Mouse (Mus musculus) embryonic facial prominence, embryonic 13.5 days (tissue): ENCODE results near the gene 9130230L23Rik. TPM values are rescaled to one million over a fixed set of nuclear protein-coding genes. Genes with fewer than 3 reads are reported as not detected.

ENCODE experiments used
- ATAC-seq: fragments of 200-750 bp; cut with Nextera tagmentation; 2 replicates; pipeline ENCODE4 v1.8.0; 2017; ENCODE audit warnings: low read depth; ENCODE audit not compliant: insufficient number of reproducible peaks, insufficient read depth, low FRiP score, low TSS enrichment
- H3K27ac ChIP-seq: fragments of 300-500 bp; sonication (generic); 2 replicates; pipeline ENCODE4 v1.5.1; 2015; ENCODE audit warnings: moderate library complexity, mild to moderate bottlenecking, inconsistent platforms
- H3K27me3 ChIP-seq: fragments of 300-500 bp; sonication (generic); 2 replicates; pipeline ENCODE4 v1.6.1; 2015; ENCODE audit warnings: mild to moderate bottlenecking, inconsistent platforms
- H3K36me3 ChIP-seq: fragments of 300-500 bp; sonication (generic); 2 replicates; pipeline ENCODE4 v1.6.1; 2015; ENCODE audit warnings: mild to moderate bottlenecking, inconsistent platforms
- H3K4me1 ChIP-seq: fragments of 300-500 bp; sonication (generic); 2 replicates; pipeline ENCODE4 v1.6.1; 2015; ENCODE audit warnings: inconsistent platforms
- H3K4me2 ChIP-seq: fragments of 300-500 bp; sonication (generic); 2 replicates; pipeline ENCODE4 v1.6.1; 2015; ENCODE audit warnings: moderate library complexity, mild to moderate bottlenecking, inconsistent platforms
- H3K4me3 ChIP-seq: fragments of 300-500 bp; sonication (generic); 2 replicates; pipeline ENCODE4 v1.5.1; 2015; ENCODE audit warnings: mild to moderate bottlenecking, inconsistent platforms
- H3K9ac ChIP-seq: fragments of 300-500 bp; sonication (generic); 2 replicates; pipeline ENCODE4 v1.6.1; 2015; ENCODE audit warnings: mild to moderate bottlenecking, inconsistent platforms
- H3K9me3 ChIP-seq: fragments of 300-500 bp; sonication (generic); 2 replicates; pipeline ENCODE4 v1.6.1; 2016; ENCODE audit warnings: inconsistent platforms
- WGBS: fragments of 180-500 bp; shearing (Covaris S2); methylation state at CpG from one replicate; pipeline ENCODE4 v1.1.7; 2015; ENCODE audit warnings: mixed read lengths; 5-methylcytosine and 5-hydroxymethylcytosine counted together
- polyA plus RNA-seq: library from polyadenylated mRNA; unstranded; fragments of >200 nt; fragmentation: Nextera tagmentation; extraction: Ambion mirVana; gene quantifications from 2 replicates; pipeline ENCODE4 v1.2.1, GENCODE M21; 2015

9130230L23Rik gene
- 0.28 TPM in 1 of 2 replicates, not detected in the other for polyA plus RNA-seq

DNA sequence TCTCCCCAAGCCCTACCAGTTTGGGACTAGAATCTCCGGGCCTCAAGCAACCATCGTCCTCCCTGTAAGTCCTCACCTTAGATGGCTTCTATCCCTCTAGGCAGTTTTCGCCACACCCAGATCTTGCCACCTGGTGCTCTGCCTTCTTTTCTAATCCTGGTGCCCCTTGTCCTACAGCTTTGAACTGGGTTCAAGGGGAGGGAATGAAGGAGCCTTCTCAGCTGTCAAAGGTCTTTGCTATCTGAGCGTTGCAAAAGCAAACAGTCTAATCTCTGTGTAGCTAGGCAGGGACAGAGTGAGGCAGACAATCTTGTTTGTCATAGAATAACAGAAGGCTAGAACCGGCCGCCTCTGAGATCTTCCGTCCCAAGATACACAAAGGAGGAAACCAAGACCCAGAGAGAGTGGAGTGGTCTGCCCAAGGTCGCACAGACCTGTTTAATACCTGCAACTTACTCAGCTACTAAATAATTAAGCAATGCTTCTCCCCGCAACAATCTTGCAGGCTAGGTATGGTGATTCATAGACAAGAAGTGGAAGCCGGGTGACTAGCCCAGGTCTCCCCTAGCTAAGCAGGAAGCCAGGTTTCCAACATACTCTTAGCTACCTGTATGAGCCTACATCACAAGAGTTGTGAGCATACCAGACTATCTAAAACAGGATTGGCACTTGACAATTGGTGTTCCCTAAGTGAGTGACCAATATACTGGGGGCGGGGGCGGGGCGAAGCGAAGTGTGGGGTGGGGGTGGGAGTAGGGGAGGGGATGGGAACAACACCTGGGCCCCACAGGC lies at the start of gene 9130230L23Rik:
Gene 9130230L23Rik (minus strand): TSS at position 152 of the 792 bp plus-strand sequence.
- no peak within 1 kb of the TSS for H3K4me2 ChIP-seq
- H3K27me3 ChIP-seq = no peaks in the 10 kb centered on the region
- H3K27ac ChIP-seq = no peak within 1 kb of the TSS
- ATAC-seq = no peak
- peaks cover 10% of the 10 kb centered on the region; the same call in 1 of the 2 replicates for H3K4me1 ChIP-seq
- no peak within 1 kb of the TSS for H3K9ac ChIP-seq
- no peaks in the 10 kb centered on the region for H3K36me3 ChIP-seq
- H3K9me3 ChIP-seq = no peaks in the 10 kb centered on the region
- no peak within 1 kb of the TSS for H3K4me3 ChIP-seq
- WGBS = 59% methylated on average over 14 of the region's 14 CpGs

DNA sequence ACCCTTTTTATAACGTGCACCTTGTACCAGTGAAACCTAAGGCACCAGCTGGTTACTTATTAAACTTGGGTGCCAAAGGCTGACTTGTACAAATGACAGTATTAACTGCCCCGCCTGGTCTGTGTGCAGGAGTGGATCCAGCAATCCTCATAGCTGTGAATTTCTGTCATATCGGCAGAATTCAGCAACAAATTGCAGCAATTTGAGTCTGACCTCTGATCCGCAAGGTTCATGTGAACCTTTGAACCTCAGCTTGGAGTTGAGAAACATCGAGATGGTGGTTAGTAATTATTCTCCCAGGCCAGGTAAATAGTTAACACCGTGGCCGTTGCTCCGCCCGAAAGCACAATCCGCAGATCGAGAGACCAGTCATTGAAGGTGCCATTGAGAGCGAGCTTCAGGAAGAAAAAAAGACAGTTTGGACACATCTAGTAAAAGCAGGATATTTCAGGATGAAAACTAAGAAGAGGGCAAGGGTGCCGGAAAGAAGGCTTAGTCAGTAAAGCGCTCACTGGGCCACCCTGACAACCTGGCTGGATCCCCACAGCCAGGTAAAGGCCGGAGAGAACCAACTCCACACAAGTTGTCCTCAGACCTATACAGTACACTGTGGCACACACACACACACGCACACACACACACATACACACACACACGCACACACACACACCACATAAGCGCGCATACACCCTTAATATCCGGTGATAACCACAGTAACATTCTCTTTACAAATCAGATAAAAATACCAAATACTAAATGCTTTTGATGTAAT lies 48.9 kb upstream of the 9130230L23Rik start:
- no peaks in the 10 kb centered on the region for H3K36me3 ChIP-seq
- ATAC-seq = no peak
- H3K27ac ChIP-seq = no peak overlapping the region
- H3K4me1 ChIP-seq = peaks cover 4% of the 10 kb centered on the region; the same call in 1 of the 2 replicates
- H3K4me3 ChIP-seq = no peak overlapping the region
- H3K9me3 ChIP-seq = no peaks in the 10 kb centered on the region
- 83% methylated on average over 20 of the region's 20 CpGs for WGBS
- H3K27me3 ChIP-seq = no peaks in the 10 kb centered on the region
- no peak overlapping the region for H3K4me2 ChIP-seq
- H3K9ac ChIP-seq = no peak overlapping the region

DNA sequence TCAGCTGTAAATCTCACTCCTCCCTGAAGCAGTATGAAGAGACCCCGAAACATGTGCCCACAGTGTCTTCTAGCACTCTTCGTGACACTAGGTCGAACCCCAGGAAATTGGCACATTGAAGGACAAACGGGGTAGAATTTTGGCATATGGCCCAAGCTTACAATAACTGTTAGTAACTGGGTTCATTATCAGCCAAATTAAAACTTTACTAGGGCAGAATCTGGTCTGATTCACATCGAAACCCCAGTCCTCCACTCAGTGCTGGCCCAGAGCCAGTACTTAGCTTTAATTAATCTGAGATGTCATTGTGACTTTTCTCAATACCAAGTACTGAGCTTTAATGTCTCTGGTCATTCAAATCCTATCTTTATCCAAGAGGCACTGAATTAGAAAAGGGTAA lies 46.8 kb upstream of the 9130230L23Rik start:
- WGBS = 86% methylated on average over 5 of the region's 5 CpGs
- H3K4me1 ChIP-seq = peaks cover 4% of the 10 kb centered on the region; the same call in 1 of the 2 replicates
- ATAC-seq = no peak
- no peaks in the 10 kb centered on the region for H3K36me3 ChIP-seq
- no peak overlapping the region for H3K4me3 ChIP-seq
- no peak overlapping the region for H3K4me2 ChIP-seq
- no peak overlapping the region for H3K27ac ChIP-seq
- H3K27me3 ChIP-seq = no peaks in the 10 kb centered on the region
- no peak overlapping the region for H3K9ac ChIP-seq
- no peaks in the 10 kb centered on the region for H3K9me3 ChIP-seq

DNA sequence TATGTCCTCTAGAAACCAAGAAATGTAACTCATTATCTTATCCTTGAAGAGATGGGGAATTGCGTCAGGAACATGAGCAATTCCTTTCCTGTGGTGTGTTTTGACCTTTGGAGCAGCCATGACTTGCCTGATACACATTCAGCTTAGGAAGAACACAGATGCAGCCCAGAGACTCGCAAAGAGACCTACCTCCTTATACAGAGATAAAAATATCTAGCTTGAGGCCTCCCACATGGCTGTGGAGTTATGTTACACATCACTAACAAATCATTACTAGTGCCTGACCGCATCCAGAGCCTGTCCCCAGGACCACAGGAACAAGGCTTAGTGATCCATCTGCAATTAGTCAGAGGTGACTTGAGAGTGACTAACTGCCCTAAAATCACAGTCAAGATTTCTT lies 42.3 kb upstream of the 9130230L23Rik start:
- Histone ChIP-seq H3K4me3 (no peak overlapping the region), H3K9ac (no peak overlapping the region), H3K27ac (no peak overlapping the region), H3K27me3 (no peaks in the 10 kb centered on the region), H3K4me2 (no peak overlapping the region), H3K36me3 (no peaks in the 10 kb centered on the region), H3K4me1 (no peaks in the 10 kb centered on the region), H3K9me3 (no peaks in the 10 kb centered on the region)
- ATAC-seq = no peak
- 83% methylated on average over 3 of the region's 3 CpGs for WGBS

DNA sequence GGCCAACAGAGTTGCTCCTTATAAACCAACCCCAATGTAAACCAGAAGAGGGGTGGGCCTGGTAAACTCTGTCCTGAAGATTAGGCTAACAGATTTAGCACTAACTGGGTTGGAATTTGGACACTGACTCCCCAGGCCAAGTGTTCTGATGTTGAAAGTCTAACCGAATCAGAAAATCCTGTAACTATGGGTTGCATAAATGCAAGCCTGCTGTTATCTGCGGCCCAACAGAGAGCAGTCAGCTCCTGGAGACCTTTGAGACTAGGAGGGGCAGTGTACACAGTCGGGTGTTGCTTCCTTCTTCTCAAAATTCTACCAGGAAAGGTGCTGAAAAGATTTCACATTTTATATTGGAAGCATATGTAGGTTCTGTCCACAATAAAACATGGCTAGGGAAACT lies 39.8 kb upstream of the 9130230L23Rik start:
- no peaks in the 10 kb centered on the region for H3K36me3 ChIP-seq
- no peaks in the 10 kb centered on the region for H3K27me3 ChIP-seq
- no peaks in the 10 kb centered on the region for H3K9me3 ChIP-seq
- no peak overlapping the region for H3K4me2 ChIP-seq
- H3K4me1 ChIP-seq = no peaks in the 10 kb centered on the region
- no peak overlapping the region for H3K4me3 ChIP-seq
- no peak for ATAC-seq
- H3K9ac ChIP-seq = no peak overlapping the region
- 66% methylated on average over 3 of the region's 3 CpGs for WGBS
- H3K27ac ChIP-seq = no peak overlapping the region

DNA sequence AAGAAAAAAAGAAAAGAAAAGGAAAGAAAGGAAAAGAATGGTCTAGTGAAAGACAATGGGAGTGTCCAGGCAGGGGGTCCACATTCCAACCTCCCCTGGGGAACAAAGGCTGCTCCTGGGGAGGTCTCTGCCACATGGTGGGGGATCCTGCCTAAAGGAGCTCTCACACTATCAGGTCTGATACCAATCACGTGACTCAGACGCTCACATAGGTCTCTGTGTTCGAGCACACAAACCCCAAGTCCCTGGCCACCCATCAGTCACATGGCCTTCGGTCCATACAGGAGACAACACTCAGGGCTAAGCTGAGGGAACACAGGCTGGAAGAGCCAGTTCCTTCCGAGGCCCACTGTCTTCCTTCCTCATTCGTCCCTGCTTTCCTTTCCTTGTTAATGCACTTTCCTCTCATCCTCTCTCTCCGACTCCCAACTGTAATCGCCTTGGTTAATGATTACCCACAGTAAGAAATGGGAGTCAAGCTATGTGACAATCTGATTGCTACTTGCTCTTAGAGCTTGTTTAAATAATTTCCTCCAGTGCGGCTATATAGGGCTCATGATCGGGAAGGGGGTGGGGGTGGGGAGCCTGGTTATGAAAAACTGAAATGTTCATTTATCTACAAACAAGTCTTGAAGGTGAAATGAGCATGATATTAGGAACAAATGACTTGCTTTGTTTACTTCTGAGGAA lies 38.7 kb upstream of the 9130230L23Rik start:
- 59% methylated on average over 10 of the region's 10 CpGs for WGBS
- H3K4me2 ChIP-seq = no peak overlapping the region
- no peaks in the 10 kb centered on the region for H3K9me3 ChIP-seq
- no peak overlapping the region for H3K4me3 ChIP-seq
- H3K27ac ChIP-seq = no peak overlapping the region
- H3K4me1 ChIP-seq = no peaks in the 10 kb centered on the region
- H3K27me3 ChIP-seq = no peaks in the 10 kb centered on the region
- ATAC-seq = no peak
- H3K36me3 ChIP-seq = no peaks in the 10 kb centered on the region
- H3K9ac ChIP-seq = no peak overlapping the region

DNA sequence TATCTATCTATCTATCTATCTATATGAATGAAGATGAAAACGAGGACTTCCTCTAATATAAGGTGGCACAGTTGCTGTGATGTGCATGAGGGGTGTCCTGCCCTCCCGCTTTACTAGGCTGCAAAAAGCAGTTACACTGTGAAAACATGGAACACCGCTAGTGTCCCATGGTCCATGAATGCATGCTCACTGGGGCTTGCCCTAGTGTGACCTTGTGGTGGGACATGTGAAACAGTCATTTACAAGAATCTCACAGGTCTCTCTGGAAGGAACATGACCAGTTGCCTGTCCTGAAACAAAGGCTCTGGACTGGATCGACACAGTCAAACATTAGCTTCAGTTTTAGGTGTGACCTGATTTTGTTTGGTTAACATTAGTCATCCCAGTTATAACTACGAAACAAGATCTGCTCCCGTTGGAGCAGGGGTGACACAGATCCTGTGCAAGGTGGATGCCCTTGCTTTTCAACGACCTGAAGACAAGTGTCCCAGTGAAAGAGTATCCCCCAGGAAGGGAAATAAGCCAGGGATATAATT lies 36.7 kb upstream of the 9130230L23Rik start:
- H3K27ac ChIP-seq = no peak overlapping the region
- ATAC-seq = no peak
- H3K27me3 ChIP-seq = no peaks in the 10 kb centered on the region
- no peaks in the 10 kb centered on the region for H3K9me3 ChIP-seq
- WGBS = 77% methylated on average over 7 of the region's 7 CpGs
- 0 out of 2 replicates have a peak, but pooled peaks cover 3% of the 10 kb centered on the region for H3K4me1 ChIP-seq
- no peak overlapping the region for H3K9ac ChIP-seq
- H3K4me3 ChIP-seq = no peak overlapping the region
- no peak overlapping the region for H3K4me2 ChIP-seq
- H3K36me3 ChIP-seq = no peaks in the 10 kb centered on the region

DNA sequence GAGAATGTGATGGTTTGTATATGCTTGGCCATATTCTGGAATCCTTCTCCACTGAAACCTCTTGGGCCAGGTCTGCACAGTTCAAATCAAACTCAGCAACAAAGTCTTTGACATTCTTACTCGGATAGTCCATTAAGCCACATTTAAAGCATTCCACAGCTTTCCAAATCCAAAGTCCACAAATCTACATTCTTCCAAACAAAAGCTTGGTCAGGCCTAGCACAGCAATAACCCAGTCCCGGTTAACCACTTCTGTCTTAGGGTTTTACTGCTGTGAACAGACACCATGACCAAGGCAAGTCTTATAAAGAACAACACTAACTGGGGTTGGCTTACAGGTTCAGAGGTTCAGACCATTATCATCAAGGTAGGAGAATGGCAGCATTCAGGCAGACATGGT lies 35.7 kb upstream of the 9130230L23Rik start:
- no peak for ATAC-seq
- WGBS = 82% methylated on average over 2 of the region's 2 CpGs
- Histone ChIP-seq H3K4me1 (0 out of 2 replicates have a peak, but pooled peaks cover 4% of the 10 kb centered on the region), H3K9me3 (no peaks in the 10 kb centered on the region), H3K27ac (no peak overlapping the region), H3K4me3 (no peak overlapping the region), H3K4me2 (no peak overlapping the region), H3K27me3 (no peaks in the 10 kb centered on the region), H3K36me3 (no peaks in the 10 kb centered on the region), H3K9ac (no peak overlapping the region)

DNA sequence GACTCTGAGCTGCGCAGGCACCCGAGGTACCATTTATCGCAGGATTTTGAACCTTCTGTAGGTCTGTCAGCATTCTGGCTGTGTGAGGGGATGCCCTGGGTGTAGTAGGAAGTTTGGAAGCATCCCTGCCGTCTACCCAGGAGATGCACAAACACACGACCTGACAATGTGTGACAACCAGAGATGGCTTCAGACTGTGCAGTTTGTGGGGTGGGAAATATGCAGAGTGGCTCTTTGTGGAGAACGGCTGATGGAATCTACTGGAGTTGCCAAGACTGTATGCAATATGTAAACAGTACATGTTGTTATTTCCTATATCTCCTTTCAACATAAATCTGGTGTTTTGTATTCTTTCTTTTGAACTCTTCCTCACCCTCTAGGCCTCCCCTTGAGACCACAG lies 33.0 kb upstream of the 9130230L23Rik start:
- H3K27ac ChIP-seq = no peak overlapping the region
- H3K4me2 ChIP-seq = no peak overlapping the region
- 70% methylated on average over 6 of the region's 6 CpGs for WGBS
- no peaks in the 10 kb centered on the region for H3K36me3 ChIP-seq
- H3K4me1 ChIP-seq = peaks cover 11% of the 10 kb centered on the region
- H3K4me3 ChIP-seq = no peak overlapping the region
- no peak overlapping the region for H3K9ac ChIP-seq
- H3K27me3 ChIP-seq = no peaks in the 10 kb centered on the region
- no peak for ATAC-seq
- no peaks in the 10 kb centered on the region for H3K9me3 ChIP-seq

DNA sequence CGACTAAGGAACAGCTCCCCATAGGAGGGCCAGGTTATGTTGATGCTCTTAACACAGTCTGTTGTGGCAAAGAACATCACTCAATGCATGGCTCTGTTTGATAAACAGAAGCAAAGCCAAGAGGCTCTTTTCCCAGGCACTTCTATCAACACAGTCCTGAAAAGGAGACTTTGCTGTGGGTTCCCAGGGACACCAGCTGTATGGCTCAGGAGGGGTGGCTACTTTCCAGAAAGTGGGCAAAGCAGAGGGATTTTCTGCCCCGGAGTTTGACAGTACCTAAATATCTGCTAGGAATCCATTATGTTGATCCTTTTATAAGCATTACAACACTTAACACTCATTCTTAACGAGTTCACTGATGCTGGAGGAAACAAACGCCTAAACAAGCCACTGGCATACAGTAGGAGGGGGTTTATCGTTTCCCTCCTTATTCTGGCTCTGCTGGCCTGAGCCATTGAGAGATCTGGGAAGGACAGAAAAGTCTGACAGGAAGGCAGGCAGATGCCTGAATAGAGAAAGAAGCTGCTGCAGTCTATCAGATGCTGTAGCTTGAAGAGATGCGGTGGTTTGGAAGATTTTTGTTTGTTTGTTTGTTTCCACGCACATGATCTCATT lies 32.5 kb upstream of the 9130230L23Rik start:
- ATAC-seq = no peak
- WGBS = 40% methylated on average over 7 of the region's 7 CpGs

More for the DNA sequence above, 32.5 kb upstream of the 9130230L23Rik start:
- H3K9ac ChIP-seq = no peak overlapping the region
- no peaks in the 10 kb centered on the region for H3K36me3 ChIP-seq
- no peak overlapping the region for H3K4me2 ChIP-seq
- H3K27ac ChIP-seq = no peak overlapping the region
- H3K4me1 ChIP-seq = peaks cover 11% of the 10 kb centered on the region
- H3K27me3 ChIP-seq = no peaks in the 10 kb centered on the region
- no peak overlapping the region for H3K4me3 ChIP-seq
- no peaks in the 10 kb centered on the region for H3K9me3 ChIP-seq
